Mouse (Mus musculus): ENCODE data around the gene Lpar5.

Gene Lpar5

GRCm38 (mm10) chr6:125129710-125130402 lies 62.1 kb downstream of the Lpar5 start:
- no peak for DNase-seq (ENCODE audit: low spot score)

- DNase-seq (ENCODE audit: low spot score) = peak; percentile 98
Measured at GRCm38 (mm10) chr6:125131302-125132156, 63.8 kb downstream of the Lpar5 start, which contains the start of gene Nop2. Gene Nop2 (plus strand): TSS chr6:125131909.
